Mouse (Mus musculus) kidney, embryonic 16.5 days (tissue): Measurements from ENCODE around the gene Fgfr2. TPM values are rescaled to one million over a fixed set of nuclear protein-coding genes. Genes with fewer than 3 reads are reported as not detected.

ENCODE experiments used
- ATAC-seq: fragments of 200-750 bp; cut with Nextera tagmentation; 2 replicates; pipeline ENCODE4 v1.8.0; 2017; ENCODE audit warnings: moderate TSS enrichment; ENCODE audit not compliant: low FRiP score, low TSS enrichment
- H3K27ac ChIP-seq: fragments of 300-500 bp; sonication (generic); 2 replicates; pipeline ENCODE4 v1.5.1; 2014; ENCODE audit warnings: low read length
- H3K27me3 ChIP-seq: fragments of 300-500 bp; sonication (generic); 2 replicates; pipeline ENCODE4 v1.6.1; 2014; ENCODE audit warnings: low read length, control low read depth, mixed read lengths; ENCODE audit not compliant: insufficient read depth
- H3K36me3 ChIP-seq: fragments of 300-500 bp; sonication (generic); 2 replicates; pipeline ENCODE4 v1.6.1; 2014; ENCODE audit warnings: low read length, control low read depth, mixed read lengths; ENCODE audit not compliant: insufficient read depth
- H3K4me1 ChIP-seq: fragments of 300-500 bp; sonication (generic); 2 replicates; pipeline ENCODE4 v1.6.1; 2014; ENCODE audit warnings: low read length, control low read depth, mixed read lengths; ENCODE audit not compliant: insufficient read depth
- H3K4me2 ChIP-seq: fragments of 300-500 bp; sonication (generic); replicated peaks from 2 replicates; pipeline ENCODE4 v1.6.1; 2014; ENCODE audit warnings: low read depth, low read length
- H3K4me3 ChIP-seq: fragments of 300-500 bp; sonication (generic); 2 replicates; pipeline ENCODE4 v1.5.1; 2014; ENCODE audit warnings: mild to moderate bottlenecking, low read length
- H3K9ac ChIP-seq: fragments of 300-500 bp; sonication (generic); replicated peaks from 2 replicates; pipeline ENCODE4 v1.6.1; 2014; ENCODE audit warnings: low read length
- H3K9me3 ChIP-seq: fragments of 300-500 bp; sonication (generic); 2 replicates; pipeline ENCODE4 v1.6.1; 2016; ENCODE audit warnings: low read length, control low read depth
- WGBS: fragments of 180-500 bp; shearing (Covaris S2); extraction: QIAGEN DNeasy Blood & Tissue Kit; methylation state at CpG from one replicate; pipeline ENCODE4 v1.1.7; 2014; 5-methylcytosine and 5-hydroxymethylcytosine counted together
- polyA plus RNA-seq: library from polyadenylated mRNA; unstranded; fragments of >200 nt; fragmentation: Nextera tagmentation; extraction: Ambion mirVana; gene quantifications from 2 replicates; pipeline ENCODE4 v1.2.1, GENCODE M21; 2015

Gene Fgfr2
- polyA plus RNA-seq, 1 experiment from 2014 or later, result 118 TPM

DNA sequence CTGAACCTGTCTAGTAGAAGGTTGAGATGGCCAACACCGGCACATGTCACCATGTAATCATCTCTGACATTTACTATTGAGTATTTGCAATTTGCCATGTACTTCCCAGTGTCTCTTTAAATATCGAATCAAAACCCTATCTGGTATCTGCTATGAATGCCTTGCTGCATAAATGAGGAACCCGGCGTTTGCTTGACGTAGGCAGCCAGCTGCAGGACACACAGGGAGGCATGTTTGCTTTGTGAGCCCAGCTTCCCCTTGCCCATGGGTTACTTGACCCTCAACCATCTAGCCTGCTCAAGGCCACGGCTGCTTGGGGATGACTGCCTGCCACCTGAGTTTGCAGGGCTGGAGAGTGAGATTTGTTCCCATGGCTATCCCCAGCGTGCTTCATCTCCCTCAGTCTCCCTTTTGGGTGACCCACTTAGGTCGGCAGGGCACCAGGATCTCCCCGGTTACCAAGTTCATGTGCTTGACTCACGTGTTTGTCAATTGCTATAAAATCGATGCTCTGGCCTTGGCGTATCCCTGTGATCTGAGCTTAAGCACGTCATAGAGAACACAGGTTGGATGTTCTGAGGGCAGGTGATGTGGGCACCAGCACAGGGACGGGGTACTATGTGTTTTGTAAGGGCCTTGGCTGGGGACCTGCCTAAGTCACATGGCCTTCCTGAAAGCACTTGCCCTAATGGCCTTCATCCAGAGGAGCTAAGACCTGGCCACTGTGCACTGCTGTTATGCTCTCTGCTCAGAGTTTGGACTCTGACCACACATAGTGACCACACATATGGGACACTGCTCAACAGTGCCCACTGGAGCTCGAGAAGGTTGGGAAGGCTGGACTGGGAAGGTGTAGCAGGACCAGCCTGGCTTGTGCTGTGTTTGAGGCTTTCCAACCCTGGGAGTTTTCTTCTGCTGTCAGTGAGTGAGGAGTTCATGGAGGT is 502.9 kb downstream of the Fgfr2 start:
- Histone ChIP-seq H3K27ac (no peak overlapping the region), H3K4me3 (no peak overlapping the region), H3K4me2 (no peak overlapping the region), H3K36me3 (no peaks in the 10 kb centered on the region), H3K27me3 (no peaks in the 10 kb centered on the region), H3K4me1 (peaks cover 5% of the 10 kb centered on the region), H3K9ac (no peak overlapping the region), H3K9me3 (no peaks in the 10 kb centered on the region)
- WGBS, result 87% methylated on average over 15 of the region's 15 CpGs
- no peak for ATAC-seq

DNA sequence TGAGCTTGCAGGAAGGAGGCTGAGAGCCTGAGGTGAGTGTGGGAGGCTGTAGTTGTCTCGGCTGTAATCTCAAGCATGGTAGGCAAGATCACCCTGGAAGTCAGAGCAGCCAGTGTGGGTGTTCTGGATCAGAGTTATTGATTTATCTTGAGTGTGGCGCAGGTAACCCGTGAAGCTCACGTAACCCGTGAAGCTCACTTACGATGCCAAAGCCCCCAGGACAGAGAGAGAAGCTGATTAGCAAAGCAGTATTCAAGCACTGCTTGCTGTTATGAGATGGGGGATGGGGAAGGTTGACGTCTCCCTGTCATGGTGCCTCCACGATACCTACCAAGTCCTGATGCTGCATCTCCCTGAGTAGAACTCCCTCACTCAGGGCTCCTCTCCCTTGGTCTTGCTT is 503.6 kb downstream of the Fgfr2 start:
- H3K4me2 ChIP-seq, result no peak overlapping the region
- H3K4me1 ChIP-seq, result peaks cover 8% of the 10 kb centered on the region
- no peaks in the 10 kb centered on the region for H3K9me3 ChIP-seq
- ATAC-seq, result no peak
- no peaks in the 10 kb centered on the region for H3K36me3 ChIP-seq
- no peak overlapping the region for H3K27ac ChIP-seq
- no peaks in the 10 kb centered on the region for H3K27me3 ChIP-seq
- no peak overlapping the region for H3K9ac ChIP-seq
- no peak overlapping the region for H3K4me3 ChIP-seq
- WGBS, result 88% methylated on average over 8 of the region's 8 CpGs

DNA sequence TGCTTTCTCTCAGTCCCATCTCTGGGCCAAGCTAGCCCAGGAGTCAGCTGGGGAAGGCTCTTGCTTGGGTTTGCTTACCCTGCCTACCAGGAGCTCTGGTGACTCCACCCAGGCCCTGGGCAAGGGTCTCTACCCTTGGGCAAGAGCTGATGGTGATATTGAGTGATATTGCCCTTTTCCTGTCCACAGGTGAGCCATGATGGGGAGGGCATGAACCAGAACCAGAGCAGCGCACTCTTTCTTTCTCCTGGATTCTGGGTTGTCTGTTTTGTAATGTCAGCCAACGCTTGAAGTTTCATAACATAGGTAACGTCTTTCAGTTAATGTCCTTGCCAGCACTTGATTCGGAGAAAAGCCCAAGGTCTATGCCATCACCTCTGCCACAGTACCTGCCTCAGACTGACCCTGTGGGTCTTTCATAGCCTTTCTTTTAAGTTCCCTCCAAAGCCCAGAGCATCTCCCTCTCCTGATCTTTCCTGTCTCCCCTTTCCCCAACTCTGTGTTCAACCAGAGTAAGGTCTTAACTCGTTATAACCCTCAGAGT is 506.1 kb downstream of the Fgfr2 start:
- no peak for ATAC-seq
- Histone ChIP-seq H3K9ac (no peak overlapping the region), H3K4me2 (no peak overlapping the region), H3K36me3 (no peaks in the 10 kb centered on the region), H3K4me3 (no peak overlapping the region), H3K4me1 (peaks cover 8% of the 10 kb centered on the region), H3K27me3 (no peaks in the 10 kb centered on the region), H3K27ac (no peak overlapping the region), H3K9me3 (no peaks in the 10 kb centered on the region)
- 87% methylated on average over 5 of the region's 5 CpGs for WGBS

DNA sequence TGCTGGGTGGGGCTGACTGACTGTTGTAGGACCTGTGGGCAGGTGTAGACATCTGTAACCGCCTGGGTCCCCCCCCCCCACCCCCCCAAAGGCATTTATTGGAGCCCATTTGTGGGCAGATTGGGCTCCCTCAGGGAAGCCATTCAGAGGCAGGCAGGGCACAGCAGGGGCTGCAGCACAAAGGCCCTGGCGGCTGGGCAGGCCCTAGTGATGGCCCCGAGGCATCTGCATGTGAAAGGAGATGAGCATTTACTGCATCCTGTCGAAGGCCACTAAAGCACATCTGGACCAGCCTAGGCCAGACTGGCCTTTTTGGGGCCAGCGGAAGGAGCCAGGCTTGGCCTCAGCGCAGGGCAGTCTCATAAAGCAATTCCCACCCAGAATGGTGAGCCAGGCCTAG is 506.8 kb downstream of the Fgfr2 start:
- no peak for ATAC-seq
- H3K4me2 ChIP-seq, result no peak overlapping the region
- WGBS, result 48% methylated on average over 6 of the region's 6 CpGs

DNA sequence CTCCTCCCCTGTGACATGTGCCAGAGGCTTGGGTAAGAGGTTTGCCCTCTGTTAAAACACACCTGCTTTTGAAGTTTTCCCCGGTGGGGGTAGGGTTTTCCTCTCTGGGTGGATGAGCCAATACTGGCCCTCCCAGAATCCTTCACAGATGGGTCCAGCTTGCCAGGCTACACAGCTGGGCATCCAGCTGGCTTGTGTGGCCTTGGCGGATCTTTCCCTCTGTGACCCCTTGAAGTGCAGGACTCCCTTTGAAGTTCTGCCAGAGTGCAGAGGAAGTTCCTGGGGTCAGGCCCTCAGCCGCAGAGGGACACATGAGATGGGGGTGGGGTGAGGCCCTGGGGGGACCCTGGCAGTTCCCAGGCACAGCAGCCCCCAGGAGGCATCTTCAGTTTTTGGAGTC is 507.8 kb downstream of the Fgfr2 start:
- H3K9ac ChIP-seq, result no peak overlapping the region
- H3K27ac ChIP-seq, result no peak overlapping the region
- 12% methylated on average over 3 of the region's 3 CpGs for WGBS
- no peak for ATAC-seq
- no peaks in the 10 kb centered on the region for H3K27me3 ChIP-seq
- H3K4me1 ChIP-seq, result peaks cover 8% of the 10 kb centered on the region
- no peak overlapping the region for H3K4me3 ChIP-seq
- H3K4me2 ChIP-seq, result no peak overlapping the region
- no peaks in the 10 kb centered on the region for H3K9me3 ChIP-seq
- no peaks in the 10 kb centered on the region for H3K36me3 ChIP-seq

More for the DNA sequence above, 506.8 kb downstream of the Fgfr2 start:
- no peaks in the 10 kb centered on the region for H3K27me3 ChIP-seq
- no peak overlapping the region for H3K9ac ChIP-seq
- no peaks in the 10 kb centered on the region for H3K36me3 ChIP-seq
- no peaks in the 10 kb centered on the region for H3K9me3 ChIP-seq
- no peak overlapping the region for H3K27ac ChIP-seq
- H3K4me1 ChIP-seq, result peaks cover 8% of the 10 kb centered on the region
- H3K4me3 ChIP-seq, result no peak overlapping the region

DNA sequence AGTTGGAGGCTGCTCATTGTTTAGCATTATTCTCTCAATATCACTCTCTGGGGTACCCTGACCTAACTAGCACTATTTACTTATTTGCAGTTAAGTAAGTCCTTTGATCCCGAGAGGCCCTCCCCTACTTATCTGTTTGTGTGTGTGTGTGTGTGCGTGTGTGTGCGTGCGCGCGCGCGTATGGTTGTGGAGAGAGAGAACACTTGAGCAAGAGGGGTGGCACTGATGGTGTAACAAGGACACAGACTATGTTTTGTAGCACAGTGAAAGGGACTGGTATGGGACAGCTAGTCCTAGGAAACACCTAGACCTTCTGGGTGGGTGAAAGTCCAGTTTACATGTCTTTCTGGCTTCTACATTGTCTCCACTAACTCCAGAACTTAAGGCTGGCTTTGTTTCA is 511.6 kb downstream of the Fgfr2 start:
- H3K27ac ChIP-seq, result no peak overlapping the region
- no peaks in the 10 kb centered on the region for H3K36me3 ChIP-seq
- peaks cover 12% of the 10 kb centered on the region for H3K4me1 ChIP-seq
- H3K4me2 ChIP-seq, result no peak overlapping the region
- no peaks in the 10 kb centered on the region for H3K9me3 ChIP-seq
- H3K9ac ChIP-seq, result no peak overlapping the region
- no peak overlapping the region for H3K4me3 ChIP-seq
- no peak for ATAC-seq
- H3K27me3 ChIP-seq, result 0 out of 2 replicates have a peak, but pooled peaks cover under 1% of the 10 kb centered on the region
- WGBS, result 94% methylated on average over 8 of the region's 8 CpGs

DNA sequence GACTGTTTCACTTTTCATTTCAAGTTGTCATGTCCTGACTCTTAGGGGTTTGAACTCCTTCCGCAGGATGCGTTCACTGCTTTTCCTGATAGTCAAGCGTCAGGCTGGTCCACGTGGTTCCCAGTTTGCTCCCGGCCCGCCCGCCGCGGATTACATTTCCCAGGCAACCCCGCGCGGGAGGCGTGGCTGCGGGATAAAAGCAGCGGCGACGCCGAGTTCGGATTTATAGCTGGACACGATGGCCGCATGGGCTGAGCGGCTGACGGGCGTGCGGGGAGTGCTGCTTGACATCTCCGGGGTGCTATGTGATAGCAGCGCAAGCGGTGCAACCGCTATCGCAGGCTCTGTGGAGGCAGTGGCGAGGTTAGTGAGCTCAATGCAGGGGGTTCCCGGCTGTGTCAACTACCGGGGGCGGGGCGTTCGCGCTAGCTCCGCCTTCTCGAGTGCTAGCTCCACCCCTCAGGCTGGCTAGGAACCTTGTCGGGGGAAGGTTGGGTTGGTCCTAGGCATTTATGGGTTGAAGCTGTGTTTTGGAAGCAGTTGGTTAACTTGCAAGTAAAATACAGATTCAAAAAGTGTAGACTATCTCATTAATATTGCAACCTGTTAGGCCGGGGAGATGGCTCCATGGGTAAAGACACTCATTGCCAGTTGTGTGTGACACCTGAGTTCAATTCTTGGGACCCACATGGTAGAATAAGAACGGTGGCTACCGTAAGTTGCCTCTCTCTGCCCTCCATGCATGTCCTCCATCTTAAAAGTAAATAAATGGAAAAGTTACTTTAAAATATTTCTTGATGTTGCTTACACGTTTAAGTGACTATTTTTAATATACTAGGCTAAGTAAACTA is 512.5 kb downstream of the Fgfr2 start, which contains the start of gene Lhpp:
Lhpp (plus strand) TSS at position 171 of the 851 bp plus-strand sequence.
- no peak within 1 kb of the TSS for H3K27ac ChIP-seq
- peak within 1 kb of the TSS; percentile 67 for H3K4me3 ChIP-seq
- no peaks in the 10 kb centered on the region for H3K9me3 ChIP-seq
- H3K4me1 ChIP-seq, result peaks cover 12% of the 10 kb centered on the region
- peak; percentile 87 for ATAC-seq
- peak within 1 kb of the TSS; percentile 70 for H3K4me2 ChIP-seq
- H3K27me3 ChIP-seq, result 0 out of 2 replicates have a peak, but pooled peaks cover 5% of the 10 kb centered on the region
- 7% methylated on average over 44 of the region's 44 CpGs for WGBS
- no peaks in the 10 kb centered on the region for H3K36me3 ChIP-seq
- peak within 1 kb of the TSS; percentile 73 for H3K9ac ChIP-seq

DNA sequence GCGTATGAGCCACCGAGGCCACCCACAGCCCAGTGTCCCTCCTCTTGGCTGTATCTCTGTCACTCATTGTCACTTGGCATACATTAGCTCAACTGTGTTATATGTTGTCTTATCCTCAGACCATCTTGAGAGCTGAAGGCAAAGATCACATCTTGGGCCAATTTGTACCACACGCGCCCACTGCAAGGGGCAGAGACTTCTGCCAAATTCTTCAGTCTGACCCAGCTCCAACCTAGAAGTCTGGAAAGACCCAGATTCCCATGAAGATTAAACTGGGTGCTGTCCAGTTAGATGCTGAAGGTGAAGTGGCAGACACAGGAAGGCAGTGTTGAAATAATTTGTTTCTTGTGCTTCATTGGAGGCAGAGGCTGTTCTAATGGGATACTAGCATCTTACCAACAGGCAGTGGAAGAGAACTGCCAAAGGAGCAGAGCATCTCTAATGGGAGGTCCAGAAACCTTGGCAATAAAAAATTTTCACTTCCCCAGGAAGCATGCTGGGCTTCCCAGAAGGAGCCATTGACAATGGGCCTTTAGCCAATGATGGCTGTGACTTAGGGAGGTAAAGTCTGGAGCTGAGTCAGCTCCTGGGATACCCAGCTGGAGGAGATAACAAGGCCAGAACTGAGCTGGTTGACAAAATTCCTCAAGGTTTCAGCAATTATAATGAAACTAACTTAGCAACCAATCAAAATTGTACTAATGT is 514.7 kb downstream of the Fgfr2 start:
- 94% methylated on average over 4 of the region's 4 CpGs for WGBS
- no peaks in the 10 kb centered on the region for H3K36me3 ChIP-seq
- H3K27me3 ChIP-seq, result 0 out of 2 replicates have a peak, but pooled peaks cover 11% of the 10 kb centered on the region
- ATAC-seq, result no peak
- no peak overlapping the region for H3K4me3 ChIP-seq
- no peak overlapping the region for H3K4me2 ChIP-seq
- no peak overlapping the region for H3K9ac ChIP-seq
- no peaks in the 10 kb centered on the region for H3K9me3 ChIP-seq
- no peak overlapping the region for H3K27ac ChIP-seq
- H3K4me1 ChIP-seq, result peaks cover 4% of the 10 kb centered on the region; the same call in 1 of the 2 replicates

DNA sequence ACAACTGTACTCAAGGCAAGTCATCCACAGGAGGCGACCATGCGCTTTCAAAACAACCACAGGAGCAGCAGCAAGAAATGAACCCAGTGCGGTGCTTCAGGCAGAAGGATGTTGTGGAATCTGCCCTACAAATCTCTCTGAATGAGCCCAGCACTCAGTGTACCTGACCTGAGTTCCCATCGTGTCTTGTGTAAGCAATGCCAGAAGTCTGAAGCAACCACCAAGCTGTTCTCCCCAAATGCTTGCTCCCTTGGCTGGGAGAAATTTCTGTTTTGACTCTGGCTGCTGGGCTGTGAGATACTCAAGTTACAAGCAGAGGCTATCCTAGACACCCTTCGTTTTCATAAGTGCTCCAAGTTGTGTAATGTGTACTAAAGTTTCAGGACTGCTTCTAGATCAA is 517.5 kb downstream of the Fgfr2 start:
- no peak overlapping the region for H3K4me2 ChIP-seq
- H3K27me3 ChIP-seq, result peaks cover 38% of the 10 kb centered on the region
- H3K36me3 ChIP-seq, result no peaks in the 10 kb centered on the region
- 42% methylated on average over 5 of the region's 5 CpGs for WGBS
- H3K9ac ChIP-seq, result no peak overlapping the region
- no peak for ATAC-seq
- no peak overlapping the region for H3K27ac ChIP-seq
- H3K4me1 ChIP-seq, result peaks cover 4% of the 10 kb centered on the region; the same call in 1 of the 2 replicates
- H3K9me3 ChIP-seq, result no peaks in the 10 kb centered on the region
- H3K4me3 ChIP-seq, result no peak overlapping the region
